In the genomic region with DNA sequence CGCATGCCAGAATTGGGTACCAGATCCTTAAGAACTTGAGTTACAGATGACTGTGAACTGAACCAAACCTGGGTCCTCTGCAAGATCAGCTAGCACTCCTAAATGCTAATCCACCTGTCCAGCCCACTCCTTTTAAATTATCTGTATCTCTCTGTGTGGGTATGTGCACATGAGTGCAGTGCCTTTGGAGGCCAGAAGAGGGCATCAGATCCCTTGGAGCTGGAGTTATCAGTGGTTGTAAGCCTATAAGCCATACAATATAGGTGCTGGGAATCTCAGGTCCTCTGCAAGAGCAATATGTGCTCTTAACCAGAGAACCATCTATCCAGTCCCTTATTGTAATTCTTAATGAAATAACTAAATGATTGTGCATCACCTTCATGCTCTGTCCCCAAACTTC, we compare ENCODE assay signal across 24 mouse cellular contexts. TPM values are rescaled to one million over a fixed set of nuclear protein-coding genes. Genes with fewer than 3 reads are reported as not detected.
A peak's percentile ranks its signal among the peaks of the same experiment; 100 is the strongest.
DNase-seq lines count a peak whose midpoint lies in the region; ATAC-seq and TF ChIP-seq lines count a peak whose summit lies in the region.
"Had no signal": no experiment of that assay in that cellular context is flagged by ENCODE, and none has a peak within 500 bp of the region (broad histone marks: within the 10 kb centered on the region; RNA-seq: fewer than 3 reads in every experiment).

No protein-coding gene starts in this region.

- no peaks in the 10 kb centered on the region for H3K9me3 ChIP-seq in intestine, postnatal 0 days (ENCODE audit: control insufficient read depth)
- 0 out of 2 replicates have a peak, but pooled peaks cover 2% of the 10 kb centered on the region for H3K9me3 ChIP-seq in intestine, embryonic 16.5 days (ENCODE audit: control insufficient read depth, low read length)
- peaks cover 3% of the 10 kb centered on the region; the same call in 1 of the 2 replicates for H3K9me3 ChIP-seq in midbrain, embryonic 11.5 days (ENCODE audit: control insufficient read depth, low read length)
- H3K9me3 ChIP-seq in midbrain, embryonic 15.5 days, result no peaks in the 10 kb centered on the region
- H3K9me3 ChIP-seq in forebrain, embryonic 13.5 days (replicated peaks), result peaks cover 5% of the 10 kb centered on the region; the same call in 1 of the 2 replicates
- H3K9me3 ChIP-seq: heart, embryonic 15.5 days; kidney, embryonic 15.5 days; limb, embryonic 10.5 days; lung, embryonic 15.5 days; midbrain, embryonic 12.5 days; neural tube, embryonic 15.5 days; stomach, embryonic 15.5 days had no signal

- no peaks in the 10 kb centered on the region for H3K4me1 ChIP-seq in intestine, postnatal 0 days (replicated peaks; ENCODE audit: control insufficient read depth, insufficient read depth, low read length)
- no peaks in the 10 kb centered on the region for H3K4me1 ChIP-seq in intestine, embryonic 16.5 days (ENCODE audit: control insufficient read depth, insufficient read depth, low read length)
- H3K4me1 ChIP-seq in midbrain, embryonic 11.5 days (ENCODE audit: control insufficient read depth, insufficient read depth, low read length), result no peaks in the 10 kb centered on the region
- H3K4me1 ChIP-seq in midbrain, embryonic 15.5 days, result no peaks in the 10 kb centered on the region
- no peaks in the 10 kb centered on the region for H3K4me1 ChIP-seq in forebrain, embryonic 13.5 days
- H3K4me1 ChIP-seq: forebrain, embryonic 10.5 days; limb, embryonic 10.5 days; lung, embryonic 15.5 days; midbrain, embryonic 12.5 days; neural tube, embryonic 15.5 days; stomach, embryonic 15.5 days had no signal

- no peak overlapping the region for H3K27ac ChIP-seq in intestine, postnatal 0 days (ENCODE audit: low read depth, low read length)
- H3K27ac ChIP-seq in intestine, embryonic 16.5 days (ENCODE audit: low read length), result no peak overlapping the region
- H3K27ac ChIP-seq in midbrain, embryonic 11.5 days (ENCODE audit: low read depth, low read length), result no peak overlapping the region
- H3K27ac ChIP-seq in midbrain, embryonic 15.5 days, result no peak overlapping the region
- no peak overlapping the region for H3K27ac ChIP-seq in forebrain, embryonic 13.5 days
- H3K27ac ChIP-seq: forebrain, embryonic 10.5 days; heart, embryonic 15.5 days; kidney, embryonic 15.5 days; limb, embryonic 10.5 days; lung, embryonic 15.5 days; midbrain, embryonic 12.5 days; neural tube, embryonic 15.5 days; stomach, embryonic 15.5 days had no signal

- no peak overlapping the region for H3K9ac ChIP-seq in intestine, postnatal 0 days (ENCODE audit: low read depth, low read length)
- no peak overlapping the region for H3K9ac ChIP-seq in intestine, embryonic 16.5 days (ENCODE audit: low read depth, low read length)
- no peak overlapping the region for H3K9ac ChIP-seq in midbrain, embryonic 11.5 days (ENCODE audit: low read length)
- H3K9ac ChIP-seq in midbrain, embryonic 15.5 days, result no peak overlapping the region
- H3K9ac ChIP-seq in forebrain, embryonic 13.5 days, result no peak overlapping the region
- H3K9ac ChIP-seq: heart, embryonic 15.5 days; kidney, embryonic 15.5 days; lung, embryonic 15.5 days; midbrain, embryonic 12.5 days; neural tube, embryonic 15.5 days; stomach, embryonic 15.5 days had no signal

- ATAC-seq in intestine, postnatal 0 days, result no peak
- ATAC-seq in intestine, embryonic 16.5 days, result no peak
- ATAC-seq in midbrain, embryonic 11.5 days (ENCODE audit: low FRiP score), result no peak
- no peak for ATAC-seq in midbrain, embryonic 15.5 days (replicated peaks)
- ATAC-seq in forebrain, embryonic 13.5 days, result no peak
- ATAC-seq: hindbrain, embryonic 16.5 days had no signal

- peak; percentile 73 for DNase-seq in midbrain, embryonic 11.5 days (ENCODE audit: low spot score, missing footprints)
- DNase-seq in ZHBTc4 (ENCODE audit: low read depth, low spot score), result peak; percentile 62
- no peak for DNase-seq in layer of hippocampus, postnatal 25 days (ENCODE audit: extremely low spot score in 1 of 2, low spot score in 1 of 2)
- DNase-seq: cerebellum, adult 8-10 months; gastrocnemius, postnatal 14 days; heart, adult 18-20 months; heart, postnatal 4 days; right cerebral cortex, postnatal 14 days had no signal

- H3K27me3 ChIP-seq in intestine, postnatal 0 days (replicated peaks; ENCODE audit: control insufficient read depth, insufficient read depth, low read length), result no peaks in the 10 kb centered on the region
- H3K27me3 ChIP-seq in intestine, embryonic 16.5 days (replicated peaks; ENCODE audit: control insufficient read depth, insufficient read depth, low read length), result no peaks in the 10 kb centered on the region
- no peaks in the 10 kb centered on the region for H3K27me3 ChIP-seq in midbrain, embryonic 11.5 days (ENCODE audit: control insufficient read depth, insufficient read depth, low read length)
- H3K27me3 ChIP-seq in midbrain, embryonic 15.5 days (replicated peaks), result no peaks in the 10 kb centered on the region
- H3K27me3 ChIP-seq in forebrain, embryonic 13.5 days, result no peaks in the 10 kb centered on the region
- H3K27me3 ChIP-seq: heart, embryonic 15.5 days; kidney, embryonic 15.5 days; lung, embryonic 15.5 days; midbrain, embryonic 12.5 days; neural tube, embryonic 15.5 days; stomach, embryonic 15.5 days had no signal

- no peak overlapping the region for H3K4me3 ChIP-seq in intestine, postnatal 0 days (ENCODE audit: low read depth, low read length)
- no peak overlapping the region for H3K4me3 ChIP-seq in intestine, embryonic 16.5 days (ENCODE audit: low read length)
- H3K4me3 ChIP-seq in midbrain, embryonic 11.5 days (ENCODE audit: low read depth, low read length), result no peak overlapping the region
- no peak overlapping the region for H3K4me3 ChIP-seq in midbrain, embryonic 15.5 days
- H3K4me3 ChIP-seq in forebrain, embryonic 13.5 days, result no peak overlapping the region
- H3K4me3 ChIP-seq: forebrain, embryonic 10.5 days; heart, embryonic 15.5 days; kidney, embryonic 15.5 days; limb, embryonic 10.5 days; lung, embryonic 15.5 days; midbrain, embryonic 12.5 days; myocyte; neural tube, embryonic 15.5 days; stomach, embryonic 15.5 days had no signal

- no peaks in the 10 kb centered on the region for H3K36me3 ChIP-seq in intestine, postnatal 0 days (ENCODE audit: control insufficient read depth, insufficient read depth)
- H3K36me3 ChIP-seq in intestine, embryonic 16.5 days (ENCODE audit: control insufficient read depth, insufficient read depth, low read length), result no peaks in the 10 kb centered on the region
- H3K36me3 ChIP-seq in midbrain, embryonic 11.5 days (ENCODE audit: control insufficient read depth, insufficient read depth, low read length), result no peaks in the 10 kb centered on the region; the same call in 1 of the 2 replicates
- no peaks in the 10 kb centered on the region for H3K36me3 ChIP-seq in midbrain, embryonic 15.5 days (replicated peaks)
- H3K36me3 ChIP-seq in forebrain, embryonic 13.5 days (ENCODE audit: poor library complexity, severe bottlenecking), result no peaks in the 10 kb centered on the region
- H3K36me3 ChIP-seq: forebrain, embryonic 10.5 days; G1E; heart, embryonic 15.5 days; kidney, embryonic 15.5 days; limb, embryonic 10.5 days; lung, embryonic 15.5 days; midbrain, embryonic 12.5 days; neural tube, embryonic 15.5 days; stomach, embryonic 15.5 days had no signal

- peak; percentile 54 for TF ChIP-seq CTCF in intestine, postnatal 0 days (IDR thresholded peaks at IDR 0.05; ENCODE audit: low read depth)

- 98% methylated on average over 1 of the region's 1 CpGs for WGBS in intestine, postnatal 0 days
- 100% methylated on average over 1 of the region's 1 CpGs for WGBS in intestine, embryonic 16.5 days
- WGBS in midbrain, embryonic 11.5 days, result 96% methylated on average over 1 of the region's 1 CpGs
- 100% methylated on average over 1 of the region's 1 CpGs for WGBS in midbrain, embryonic 15.5 days
- 90% methylated on average over 1 of the region's 1 CpGs for WGBS in forebrain, embryonic 13.5 days

- no peak overlapping the region for H3K4me2 ChIP-seq in intestine, postnatal 0 days (replicated peaks; ENCODE audit: low read depth)
- H3K4me2 ChIP-seq in intestine, embryonic 16.5 days (ENCODE audit: low read depth, low read length), result no peak overlapping the region
- no peak overlapping the region for H3K4me2 ChIP-seq in midbrain, embryonic 11.5 days
- no peak overlapping the region for H3K4me2 ChIP-seq in midbrain, embryonic 15.5 days
- no peak overlapping the region for H3K4me2 ChIP-seq in forebrain, embryonic 13.5 days
- H3K4me2 ChIP-seq: heart, embryonic 15.5 days; kidney, embryonic 15.5 days; liver, embryonic 11.5 days; lung, embryonic 15.5 days; midbrain, embryonic 12.5 days; neural tube, embryonic 15.5 days; stomach, embryonic 15.5 days had no signal

RNA-seq across cellular contexts. Expression of gene Vps37b, which starts 24.1 kb away (rescaled TPM):
- 16.7 and 17.8 TPM in 2 replicates for polyA plus RNA-seq in intestine, postnatal 0 days (2015; fragmentation: Nextera tagmentation; extraction: Ambion mirVana)
- polyA plus RNA-seq in intestine, embryonic 16.5 days (2015; fragmentation: Nextera tagmentation; extraction: Ambion mirVana), result 25.7 and 27.1 TPM in 2 replicates
- 45.5 and 50.7 TPM in 2 replicates for polyA plus RNA-seq in midbrain, embryonic 11.5 days (2014; fragmentation: Nextera tagmentation; extraction: Ambion mirVana)
- polyA plus RNA-seq in midbrain, embryonic 15.5 days (2015; fragmentation: Nextera tagmentation; extraction: Ambion mirVana), result 66.7 and 73.7 TPM in 2 replicates
- polyA plus RNA-seq in forebrain, embryonic 13.5 days (2015; fragmentation: Nextera tagmentation; extraction: Ambion mirVana), result 86.5 and 92.2 TPM in 2 replicates
- 10 to 100 TPM; 41.2 to 47.2 TPM for total RNA-seq in layer of hippocampus, postnatal 25 days (2021)

RNA-seq across cellular contexts. Expression of gene Abcb9, which starts 39.4 kb away (rescaled TPM):
- 4.0 and 4.6 TPM in 2 replicates for polyA plus RNA-seq in intestine, postnatal 0 days (2015; fragmentation: Nextera tagmentation; extraction: Ambion mirVana)
- 2.5 and 3.2 TPM in 2 replicates for polyA plus RNA-seq in intestine, embryonic 16.5 days (2015; fragmentation: Nextera tagmentation; extraction: Ambion mirVana)
- polyA plus RNA-seq in midbrain, embryonic 11.5 days (2014; fragmentation: Nextera tagmentation; extraction: Ambion mirVana), result 0.62 and 0.71 TPM in 2 replicates
- polyA plus RNA-seq in midbrain, embryonic 15.5 days (2015; fragmentation: Nextera tagmentation; extraction: Ambion mirVana), result 16.0 and 17.7 TPM in 2 replicates
- polyA plus RNA-seq in forebrain, embryonic 13.5 days (2015; fragmentation: Nextera tagmentation; extraction: Ambion mirVana), result 5.8 and 6.1 TPM in 2 replicates
- 10 to 100 TPM; 29.3 to 33.8 TPM for total RNA-seq in layer of hippocampus, postnatal 25 days (2021)

RNA-seq across cellular contexts. Expression of gene Ogfod2, which starts 55.9 kb away (rescaled TPM):
- 21.3 and 25.0 TPM in 2 replicates for polyA plus RNA-seq in intestine, postnatal 0 days (2015; fragmentation: Nextera tagmentation; extraction: Ambion mirVana)
- polyA plus RNA-seq in intestine, embryonic 16.5 days (2015; fragmentation: Nextera tagmentation; extraction: Ambion mirVana), result 30.5 and 33.6 TPM in 2 replicates
- polyA plus RNA-seq in midbrain, embryonic 11.5 days (2014; fragmentation: Nextera tagmentation; extraction: Ambion mirVana), result 10.4 and 11.4 TPM in 2 replicates
- polyA plus RNA-seq in midbrain, embryonic 15.5 days (2015; fragmentation: Nextera tagmentation; extraction: Ambion mirVana), result 37.7 and 38.0 TPM in 2 replicates
- polyA plus RNA-seq in forebrain, embryonic 13.5 days (2015; fragmentation: Nextera tagmentation; extraction: Ambion mirVana), result 23.5 and 24.3 TPM in 2 replicates
- total RNA-seq in layer of hippocampus, postnatal 25 days (2021), result 10 to 100 TPM; 33.9 to 35.0 TPM

RNA-seq across cellular contexts. Expression of gene Arl6ip4, which starts 59.7 kb away (rescaled TPM):
- polyA plus RNA-seq in intestine, postnatal 0 days (2015; fragmentation: Nextera tagmentation; extraction: Ambion mirVana), result 75.5 and 76.9 TPM in 2 replicates
- polyA plus RNA-seq in intestine, embryonic 16.5 days (2015; fragmentation: Nextera tagmentation; extraction: Ambion mirVana), result 78.1 and 84.8 TPM in 2 replicates
- polyA plus RNA-seq in midbrain, embryonic 11.5 days (2014; fragmentation: Nextera tagmentation; extraction: Ambion mirVana), result 89.3 and 95.5 TPM in 2 replicates
- 79.6 and 81.1 TPM in 2 replicates for polyA plus RNA-seq in midbrain, embryonic 15.5 days (2015; fragmentation: Nextera tagmentation; extraction: Ambion mirVana)
- 80.8 and 83.0 TPM in 2 replicates for polyA plus RNA-seq in forebrain, embryonic 13.5 days (2015; fragmentation: Nextera tagmentation; extraction: Ambion mirVana)
- 10 to 100 TPM; 44.9 to 45.8 TPM for total RNA-seq in layer of hippocampus, postnatal 25 days (2021)

Comparison
In these comparisons a context has a peak if more than half of its experiments do, and no peak if none do; other contexts are left out.
1. DNase-seq: peak in midbrain, embryonic 11.5 days (single experiment) and ZHBTc4 (single experiment); none in layer of hippocampus, postnatal 25 days (0 of 2).